Mouse (Mus musculus): ENCODE results near the gene Fcna.

Fcna gene

GRCm38 (mm10) chr2:25627811-25628210 is at the start of gene Fcna:
TSS of gene Fcna (minus strand) at chr2:25628030.
- DNase-seq (ENCODE audit: low read depth), result no peak

DNA sequence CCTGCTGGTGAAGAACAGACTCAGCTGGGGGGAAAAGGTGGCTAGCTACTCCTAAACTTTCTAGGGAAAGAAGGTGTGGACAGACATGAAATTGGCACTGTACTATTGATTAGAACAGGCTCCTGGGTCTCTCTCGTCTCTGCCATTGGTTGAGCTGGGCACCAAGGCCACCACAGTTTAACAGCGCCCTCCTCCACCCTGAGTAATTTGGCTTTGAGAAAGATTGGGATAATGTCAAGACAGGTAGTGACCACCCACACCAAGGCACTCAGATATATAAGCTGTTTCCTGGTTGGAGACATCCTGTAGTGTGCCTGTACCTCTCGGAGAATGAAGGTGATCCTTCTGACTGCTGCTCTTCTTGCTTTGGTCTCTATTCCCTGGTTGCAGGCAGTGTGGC is 48.7 kb upstream of the Fcna start, which contains the start of gene Lcn6:
TSS of gene Lcn6 (plus strand) at position 301 of the 400 bp plus-strand sequence.
- no peak for DNase-seq (ENCODE audit: low read depth)

GRCm38 (mm10) chr2:25666516-25666915 is 38.7 kb upstream of the Fcna start:
- DNase-seq (ENCODE audit: low read depth), result no peak

DNA sequence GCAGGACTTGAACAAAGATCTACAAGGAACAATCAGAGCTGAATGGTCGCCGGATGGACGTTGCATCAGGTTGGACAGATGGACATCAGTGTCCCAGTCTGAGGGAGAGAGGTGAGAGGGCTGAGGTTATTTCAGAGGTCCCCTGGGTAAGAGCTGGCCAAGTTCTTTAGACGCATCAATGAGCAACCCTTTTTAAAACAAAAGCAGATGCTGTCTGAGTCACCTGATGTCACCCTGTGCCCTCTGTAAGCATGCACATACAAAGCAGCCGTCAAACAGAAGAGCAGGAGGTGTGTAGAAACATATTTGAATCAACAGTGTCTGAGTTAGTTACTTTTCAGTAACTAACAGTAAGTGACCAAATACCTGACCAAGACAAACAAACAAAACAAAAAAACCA is 36.3 kb upstream of the Fcna start:
- DNase-seq (ENCODE audit: low read depth), result no peak

DNA sequence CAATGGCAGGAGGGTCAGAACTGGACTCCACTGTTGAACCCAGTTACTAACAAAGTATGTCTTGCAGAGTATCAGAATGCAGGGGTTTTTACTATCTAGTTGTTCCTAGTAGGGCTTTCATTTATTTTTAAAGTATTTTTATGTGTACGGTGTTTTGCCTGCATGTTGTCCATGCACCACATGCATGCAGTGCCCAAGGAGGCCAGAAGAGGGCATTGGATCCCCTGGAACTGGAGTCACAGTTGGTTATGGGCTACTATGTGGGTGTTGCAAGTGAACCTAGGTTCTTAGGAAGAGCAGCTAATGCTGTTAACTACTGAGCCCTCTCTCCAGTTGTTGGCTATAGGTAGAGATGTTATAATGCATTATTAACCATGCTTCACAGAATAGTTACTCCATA is 35.7 kb upstream of the Fcna start:
- DNase-seq (ENCODE audit: low read depth), result peak; percentile 30

DNA sequence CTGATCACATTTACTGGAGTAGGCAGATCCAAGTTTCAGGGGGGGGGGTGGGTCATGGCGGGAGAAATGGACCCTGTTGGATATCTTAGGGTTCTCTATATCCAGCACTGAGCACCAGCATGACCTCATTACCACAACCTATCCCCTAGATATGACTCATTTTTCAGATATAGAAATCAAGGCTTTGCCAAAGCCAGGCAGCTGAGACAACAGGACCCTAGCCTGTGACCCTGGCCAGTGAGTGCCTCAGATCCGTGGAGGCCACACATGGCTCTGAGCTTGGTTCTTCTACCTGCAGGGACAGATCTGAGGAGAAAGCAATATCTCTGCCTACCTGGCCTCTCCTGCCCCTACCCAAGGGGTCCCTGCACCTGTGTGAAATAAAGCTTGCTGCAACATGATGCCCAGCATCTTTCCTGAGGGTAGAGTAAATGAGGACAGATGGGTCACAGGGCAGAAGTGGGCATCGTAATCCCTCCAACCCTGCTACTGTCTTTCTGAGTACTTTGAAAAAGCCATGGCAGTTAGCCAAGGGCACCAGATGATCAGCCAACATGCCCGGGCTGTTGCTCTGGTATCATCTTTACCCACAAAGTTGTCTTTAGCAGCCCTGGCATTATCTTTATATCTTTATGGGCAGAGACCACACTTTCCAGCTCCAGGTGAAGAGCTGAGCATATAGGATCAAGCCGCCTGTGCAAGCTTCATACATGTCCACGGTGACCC is 33.6 kb upstream of the Fcna start:
- no peak for DNase-seq (ENCODE audit: low read depth)

DNA sequence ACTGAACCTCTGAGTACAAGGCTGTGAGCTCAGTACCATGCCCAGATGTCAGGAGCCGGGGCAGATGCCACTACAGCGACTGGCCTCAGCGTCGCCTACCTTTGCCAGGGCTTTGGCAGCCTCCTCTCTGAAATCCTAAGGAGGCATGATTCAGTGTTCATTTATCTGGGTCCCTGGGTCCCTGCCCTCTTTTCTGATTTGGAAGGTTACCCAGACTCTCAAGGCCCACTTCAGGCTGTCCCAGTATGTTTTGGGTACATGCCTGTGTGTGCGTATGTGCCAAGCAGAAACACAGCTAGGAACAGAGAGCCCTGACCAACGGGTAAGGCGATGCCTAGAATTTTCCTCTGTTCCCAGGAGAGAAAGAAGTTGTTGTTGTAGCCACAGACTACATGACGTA is 32.4 kb upstream of the Fcna start:
- DNase-seq (ENCODE audit: low read depth), result no peak

- DNase-seq (ENCODE audit: low read depth), result no peak
Measured at GRCm38 (mm10) chr2:25657652-25658051, 29.8 kb upstream of the Fcna start, which contains the start of gene Lcn5. TSS of gene Lcn5 (plus strand) at chr2:25657952.

DNA sequence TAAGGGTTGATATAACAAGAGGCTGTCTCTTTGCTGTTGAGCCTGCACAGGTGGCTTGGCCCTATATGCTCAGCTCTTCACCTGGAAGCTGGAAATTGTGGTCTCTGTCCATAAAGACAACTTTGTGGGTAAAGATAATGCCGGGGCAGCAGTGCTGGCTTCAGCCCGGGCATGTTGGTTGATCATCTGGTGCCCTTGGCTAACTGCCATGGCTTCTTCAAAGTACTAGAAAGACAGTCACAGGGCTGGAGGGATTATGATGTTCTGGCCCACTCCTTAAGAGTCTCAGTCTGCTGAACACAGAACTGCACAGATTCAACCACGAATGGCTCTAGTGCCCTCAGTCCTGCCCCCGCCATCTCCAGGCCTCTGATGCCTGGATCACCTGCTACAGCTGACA is 29.4 kb upstream of the Fcna start:
- no peak for DNase-seq (ENCODE audit: low read depth)

- DNase-seq (ENCODE audit: low read depth), result no peak
Measured at GRCm38 (mm10) chr2:25656691-25657090, 28.9 kb upstream of the Fcna start.

GRCm38 (mm10) chr2:25654502-25654901 is 26.7 kb upstream of the Fcna start:
- DNase-seq (ENCODE audit: low read depth), result no peak

DNA sequence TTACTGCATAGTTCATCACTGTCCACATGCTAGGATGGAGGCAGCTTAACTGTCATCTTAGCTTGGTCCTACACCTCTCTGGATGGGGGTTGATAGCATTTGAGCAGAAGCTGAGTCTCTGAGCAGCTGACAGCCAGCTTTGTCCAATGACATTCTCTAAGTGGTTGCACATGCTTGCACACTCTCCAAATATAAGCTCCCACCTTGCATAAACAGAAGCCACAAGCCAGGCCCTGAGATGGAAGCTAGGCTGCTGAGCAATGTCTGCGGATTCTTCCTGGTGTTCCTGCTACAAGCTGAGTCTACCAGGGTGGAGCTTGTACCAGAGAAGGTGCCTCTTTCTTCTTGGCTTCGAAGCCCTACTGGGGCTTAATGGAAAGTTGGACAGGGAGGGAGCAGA is 25.1 kb upstream of the Fcna start, which contains the start of gene Lcn8:
TSS of gene Lcn8 (plus strand) at position 219 of the 400 bp plus-strand sequence.
- no peak for DNase-seq (ENCODE audit: low read depth)

DNA sequence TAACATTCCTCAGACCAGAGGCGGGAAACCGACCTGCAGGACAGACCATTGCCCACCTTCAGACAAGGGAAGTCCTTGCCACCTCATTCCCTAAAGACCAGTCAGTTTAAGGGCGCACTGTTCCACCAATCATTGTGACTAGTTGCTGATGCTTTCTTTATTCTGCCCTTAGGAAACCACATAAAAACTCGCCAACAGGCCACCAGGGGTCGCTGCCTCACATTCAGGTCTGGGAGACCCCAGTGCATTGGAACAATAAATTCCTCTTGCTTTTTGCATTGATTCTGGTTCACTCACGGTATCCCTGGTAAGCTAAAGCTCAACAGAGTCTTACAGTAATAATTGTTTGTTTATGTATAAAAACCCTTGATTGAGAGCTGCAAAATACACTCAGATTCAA is 12.1 kb upstream of the Fcna start:
- peak; percentile 43 for DNase-seq (ENCODE audit: low read depth)

DNA sequence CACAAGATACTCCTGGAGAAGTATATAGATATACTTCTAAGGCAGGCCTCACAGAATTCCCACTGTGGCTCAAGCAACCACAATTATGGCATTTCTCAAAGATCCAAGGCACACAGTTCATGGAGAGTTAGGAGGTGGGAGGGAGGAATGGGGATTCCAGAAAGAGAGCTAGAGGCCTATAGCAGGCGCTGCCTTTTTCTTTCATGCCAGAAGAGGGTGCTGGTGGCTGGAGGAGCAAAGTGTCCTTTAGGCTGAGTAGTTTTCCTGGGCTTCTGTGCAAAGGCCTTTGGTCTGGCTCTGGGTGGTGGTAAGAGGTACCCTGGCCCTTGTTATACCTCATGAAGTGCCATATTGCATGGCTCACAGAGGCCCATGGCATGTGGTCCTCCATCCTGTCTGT is 6.2 kb upstream of the Fcna start:
- DNase-seq (ENCODE audit: low read depth), result no peak

DNA sequence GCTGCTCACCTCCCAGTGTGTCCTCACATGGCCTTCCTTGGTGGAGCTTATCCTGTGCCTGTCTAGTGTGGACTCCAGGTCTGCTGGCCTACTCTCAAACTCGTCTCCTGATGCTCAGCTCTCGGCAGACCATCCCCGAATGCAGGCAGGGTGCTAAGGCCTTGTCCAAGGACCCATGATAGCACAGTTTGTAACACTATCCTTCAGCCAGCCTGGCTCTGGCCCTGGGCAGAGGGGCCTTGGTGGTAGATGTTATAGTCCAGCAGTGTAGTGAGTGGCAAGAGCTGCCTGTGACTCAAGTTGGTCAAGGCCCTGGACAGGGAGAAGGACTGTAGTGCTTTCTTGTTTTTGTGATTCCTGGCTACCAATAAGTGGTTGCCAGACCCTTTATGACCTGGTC is 5.8 kb upstream of the Fcna start:
- no peak for DNase-seq (ENCODE audit: low read depth)

DNA sequence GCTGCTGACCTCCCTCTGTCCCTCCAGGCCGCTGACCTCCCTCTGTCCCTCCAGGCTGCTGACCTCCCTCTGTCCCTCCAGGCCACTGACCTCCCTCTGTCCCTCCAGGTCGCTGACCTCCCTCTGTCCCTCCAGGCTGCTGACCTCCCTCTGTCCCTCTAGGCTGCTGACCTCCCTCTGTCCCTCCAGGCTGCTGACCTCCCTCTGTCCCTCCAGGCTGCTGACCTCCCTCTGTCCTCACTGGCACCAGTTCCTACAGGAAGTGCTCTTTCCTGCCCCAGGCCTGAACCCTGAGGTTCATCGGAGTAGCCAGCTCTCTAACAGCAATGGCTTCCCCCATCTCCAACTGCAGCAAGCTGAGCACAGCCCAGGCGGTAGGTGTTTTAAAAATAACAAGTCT is 908 bp upstream of the Fcna start:
- no peak for DNase-seq (ENCODE audit: low read depth)

DNA sequence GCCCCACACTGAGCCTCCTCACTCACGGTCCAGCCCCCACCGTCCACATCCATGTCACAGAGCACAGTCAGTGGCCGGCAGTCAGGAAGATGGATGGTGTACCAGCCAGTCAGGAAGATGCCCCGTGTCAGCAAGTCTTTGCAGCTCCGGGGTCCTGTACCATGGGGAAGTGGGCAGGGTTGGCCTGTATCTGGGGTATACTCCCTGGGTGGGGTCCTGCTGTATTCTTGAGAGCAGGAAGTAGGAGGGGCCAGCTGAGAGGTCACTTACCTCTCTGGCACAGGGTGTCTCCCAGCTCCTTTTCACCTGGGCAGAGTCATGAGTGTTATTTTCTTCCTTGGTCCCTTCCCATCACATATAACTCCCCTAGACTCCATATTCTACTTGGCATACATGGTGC is 1.8 kb downstream of the Fcna start:
- no peak for DNase-seq (ENCODE audit: low read depth)

- peak; percentile 59 for DNase-seq (ENCODE audit: low read depth)
Measured at GRCm38 (mm10) chr2:25621229-25622200, 6.3 kb downstream of the Fcna start, which contains the start of gene Tmem141. TSS of gene Tmem141 (minus strand) at chr2:25622005.

- no peak for DNase-seq (ENCODE audit: low read depth)
Measured at GRCm38 (mm10) chr2:25620852-25621228, 7.0 kb downstream of the Fcna start.

DNA sequence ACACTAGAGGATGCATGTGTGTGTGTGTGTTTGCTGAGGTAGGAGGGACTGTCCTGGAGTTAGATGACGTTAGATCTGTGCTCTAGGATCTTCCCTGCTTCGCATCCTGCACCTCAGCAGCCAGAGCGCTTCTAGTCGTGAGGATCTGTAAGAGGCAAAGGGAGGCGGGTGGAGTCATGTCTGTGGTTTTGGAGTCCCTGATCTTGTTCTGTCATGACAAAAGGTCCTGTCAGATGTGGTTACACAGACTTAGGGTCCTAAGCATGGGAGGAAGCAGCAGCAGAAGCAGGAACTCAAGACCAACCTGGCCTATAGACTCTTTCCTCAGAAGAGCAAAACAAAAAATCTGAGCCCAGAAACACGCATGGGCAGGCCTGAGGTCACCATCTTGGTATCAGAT is 7.4 kb downstream of the Fcna start:
- no peak for DNase-seq (ENCODE audit: low read depth)

DNA sequence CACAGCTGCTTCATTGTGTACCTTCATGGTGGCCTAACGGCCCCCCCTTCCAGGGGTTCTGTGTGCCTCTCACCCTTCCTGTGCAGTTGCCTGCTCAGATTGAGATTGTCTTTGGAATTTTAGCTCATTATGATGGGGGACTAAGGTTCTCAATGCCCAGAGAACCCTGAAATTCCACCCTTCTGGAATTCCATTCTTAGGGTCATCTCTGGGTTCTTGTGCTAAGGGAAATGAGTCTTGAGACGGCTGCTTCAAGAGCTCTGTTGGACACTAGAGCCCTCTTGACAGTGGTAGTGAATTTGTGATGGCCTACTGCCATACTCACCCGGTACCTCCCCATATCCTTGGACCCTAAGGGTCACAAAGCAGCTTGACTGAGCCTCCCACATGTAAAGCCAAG is 10.3 kb downstream of the Fcna start, which contains the start of gene Ccdc183:
TSS of gene Ccdc183 (minus strand) at position 101 of the 400 bp plus-strand sequence.
- no peak for DNase-seq (ENCODE audit: low read depth)

DNA sequence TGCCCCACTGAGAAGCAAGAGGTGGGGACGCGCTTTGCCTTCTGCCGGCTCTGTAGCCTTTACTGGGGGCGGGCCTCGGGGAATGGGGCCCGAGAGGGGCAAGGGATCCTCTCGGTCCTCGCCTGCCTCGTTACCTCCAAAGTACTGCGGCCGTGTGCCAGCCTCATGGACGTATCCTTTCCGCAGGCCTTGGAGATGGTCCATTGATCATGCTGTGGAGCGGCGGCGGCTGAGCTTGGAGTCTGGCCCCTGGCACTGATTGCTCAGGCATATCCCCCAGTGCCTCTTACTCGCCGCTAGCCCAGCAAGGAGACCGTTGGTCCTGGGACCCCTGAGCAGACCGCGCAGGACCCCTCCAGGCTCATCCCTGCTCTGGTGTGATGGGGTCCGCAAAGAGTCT is 11.4 kb downstream of the Fcna start:
- DNase-seq (ENCODE audit: low read depth), result no peak

DNA sequence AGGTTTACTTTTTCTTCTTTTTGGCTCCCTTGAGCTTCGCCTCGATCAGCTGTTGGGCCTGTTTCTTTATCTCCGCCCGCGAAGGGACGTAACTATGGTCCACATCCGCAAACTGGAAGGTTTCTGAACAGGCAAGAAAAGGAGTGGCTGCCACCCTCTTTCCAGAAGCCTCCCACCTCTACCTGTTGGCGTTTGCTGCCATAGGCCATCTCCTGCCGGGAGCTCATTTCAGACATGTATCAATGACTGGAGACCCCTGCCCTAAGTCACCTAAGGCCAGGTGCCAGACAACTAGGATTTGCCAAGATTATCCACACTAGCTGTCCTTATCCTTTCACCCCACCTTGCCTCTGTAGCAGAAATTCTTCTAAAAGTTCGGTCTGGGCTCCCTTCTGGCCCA is 19.2 kb downstream of the Fcna start:
- no peak for DNase-seq (ENCODE audit: low read depth)
